ENCODE assay signal across 8 mouse cellular contexts in the genomic region with DNA sequence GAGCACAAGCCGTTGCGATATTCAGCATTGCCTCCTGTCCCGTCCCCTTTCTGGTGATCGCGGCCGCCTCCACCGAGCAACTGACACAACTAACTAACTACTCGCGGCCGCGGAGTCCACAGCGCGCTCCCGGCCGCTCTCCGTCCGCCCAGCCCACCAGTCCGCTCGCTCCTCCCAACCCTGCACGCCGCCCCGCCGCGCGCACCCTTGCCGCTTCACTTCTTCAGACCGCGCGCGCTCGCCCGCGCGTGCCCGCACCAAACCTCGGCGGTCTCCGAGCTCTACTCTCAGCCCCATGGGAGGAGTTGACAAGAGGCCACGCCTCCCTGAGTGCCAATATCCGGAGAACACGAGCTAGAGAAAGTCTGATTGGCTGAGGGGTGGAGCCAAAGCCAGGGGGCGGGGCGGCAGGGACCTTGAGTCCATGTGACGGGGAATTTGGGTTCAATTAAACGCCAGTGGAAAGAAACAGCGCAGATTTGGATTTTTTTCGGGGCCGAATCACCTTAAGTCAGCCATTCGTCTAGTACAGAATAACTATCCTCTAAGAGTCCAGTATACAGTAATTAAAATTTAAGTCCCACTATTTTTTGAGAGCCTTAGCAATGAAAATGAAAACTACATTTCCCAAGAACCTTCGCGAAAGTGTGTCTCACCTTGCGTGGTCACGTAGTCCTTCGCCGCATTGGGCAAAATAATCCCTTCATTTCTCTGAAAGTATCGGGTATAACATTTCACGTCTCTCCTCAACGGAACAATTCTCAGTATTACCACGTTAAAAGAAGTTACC. TPM values are rescaled to one million over a fixed set of nuclear protein-coding genes. Genes with fewer than 3 reads are reported as not detected.
A peak's percentile ranks its signal among the peaks of the same experiment; 100 is the strongest.
DNase-seq lines count a peak whose midpoint lies in the region; ATAC-seq lines count a peak whose summit lies in the region.

TSS of gene Peak1 (minus strand) at position 120 of the 790 bp plus-strand sequence.
TSS of gene Hmg20a (plus strand) at position 662 of the 790 bp plus-strand sequence.

- peak; percentile 100 for DNase-seq in adipocyte (ENCODE audit: low spot score)
- peak; percentile 100 for DNase-seq in embryo, embryonic 10 days (ENCODE audit: low spot score)
- DNase-seq in gastrocnemius, postnatal 10 days, result peak; percentile 99
- peak; percentile 100 for DNase-seq in induced T-regulatory cell, adult 2 months (ENCODE audit: low read depth)
- DNase-seq in left cerebral cortex, adult 9 months (ENCODE audit: low spot score in 2 of 2), result peak; percentile 99 to 100
- peak; percentile 100 for DNase-seq in right cerebral cortex, postnatal 14 days
- peak; percentile 100 for DNase-seq in urinary bladder, postnatal 36 days (ENCODE audit: low spot score in 2 of 2)

- ATAC-seq in megakaryocyte progenitor cell, adult 5-6 weeks (replicated peaks; ENCODE audit: poor library complexity), result peak; percentile 84

RNA-seq across cellular contexts. Expression of gene Peak1, which starts in this region (rescaled TPM):
- total RNA-seq in gastrocnemius, postnatal 10 days (2021), result 10 to 100 TPM; 18.7 to 26.5 TPM
- total RNA-seq in megakaryocyte progenitor cell, adult 5-6 weeks (2015), result 13.3 and 17.3 TPM in 2 replicates
- 6.7 and 9.1 TPM in 2 replicates for total RNA-seq in megakaryocyte progenitor cell, adult 5-6 weeks (2017)

RNA-seq across cellular contexts. Expression of gene Hmg20a, which starts in this region (rescaled TPM):
- 10 to 100 TPM; 24.1 to 30.4 TPM for total RNA-seq in gastrocnemius, postnatal 10 days (2021)
- 22.8 and 25.4 TPM in 2 replicates for total RNA-seq in megakaryocyte progenitor cell, adult 5-6 weeks (2015)
- 15.4 and 17.5 TPM in 2 replicates for total RNA-seq in megakaryocyte progenitor cell, adult 5-6 weeks (2017)

Comparison
In these comparisons a context has a peak if more than half of its experiments do, and no peak if none do; other contexts are left out.
1. Peak in every context shown above with its lines: DNase-seq and ATAC-seq.